ENCODE assay signal across 9 mouse cellular contexts in genomic region chrX:12225116-12225891, GRCm38 (mm10).
DNase-seq lines count a peak whose midpoint lies in the region; ATAC-seq lines count a peak whose summit lies in the region.
"Had no signal": no experiment of that assay in that cellular context is flagged by ENCODE, and none has a peak within 500 bp of the region (broad histone marks: within the 10 kb centered on the region; RNA-seq: fewer than 3 reads in every experiment).

No protein-coding gene starts in this region.

- peak overlapping the region; percentile 42 for H3K4me2 ChIP-seq in hindbrain, embryonic 14.5 days (replicated peaks)
- peak overlapping the region; percentile 45 for H3K4me2 ChIP-seq in neural tube, embryonic 15.5 days
- H3K4me2 ChIP-seq: liver, embryonic 15.5 days had no signal

- ATAC-seq in megakaryocyte, adult 5-6 weeks (ENCODE audit: poor library complexity, severe bottlenecking): no peak
- peak; percentile 62; the same call in 1 of the 2 replicates for ATAC-seq in hindbrain, embryonic 14.5 days (ENCODE audit: low FRiP score)
- ATAC-seq in neural tube, embryonic 15.5 days (ENCODE audit: low FRiP score): peak; percentile 81

- peak overlapping the region; percentile 40 for H3K9ac ChIP-seq in hindbrain, embryonic 14.5 days
- H3K9ac ChIP-seq in neural tube, embryonic 15.5 days (replicated peaks): no peak overlapping the region
- H3K9ac ChIP-seq: liver, embryonic 15.5 days had no signal

- 0 out of 2 replicates have a peak, but pooled peaks cover 5% of the 10 kb centered on the region for H3K9me3 ChIP-seq in megakaryocyte, embryonic 14.5 days
- H3K9me3 ChIP-seq in hindbrain, embryonic 14.5 days (ENCODE audit: control insufficient read depth, low read length): no peaks in the 10 kb centered on the region
- no peaks in the 10 kb centered on the region for H3K9me3 ChIP-seq in neural tube, embryonic 15.5 days (replicated peaks)
- H3K9me3 ChIP-seq: liver, embryonic 15.5 days had no signal

- H3K4me1 ChIP-seq in megakaryocyte, embryonic 14.5 days: peaks cover 11% of the 10 kb centered on the region
- H3K4me1 ChIP-seq in hindbrain, embryonic 14.5 days (replicated peaks; ENCODE audit: control insufficient read depth, insufficient read depth, low read length): 0 out of 2 replicates have a peak, but pooled peaks cover 5% of the 10 kb centered on the region
- peaks cover 7% of the 10 kb centered on the region for H3K4me1 ChIP-seq in neural tube, embryonic 15.5 days
- H3K4me1 ChIP-seq: liver, embryonic 15.5 days had no signal

- H3K4me3 ChIP-seq in megakaryocyte, embryonic 14.5 days (replicated peaks): peak overlapping the region; percentile 76
- no peak overlapping the region for H3K4me3 ChIP-seq in hindbrain, embryonic 14.5 days (replicated peaks; ENCODE audit: low read length)
- H3K4me3 ChIP-seq in neural tube, embryonic 15.5 days (replicated peaks): 0 out of 2 replicates have a peak overlapping the region, but pooled peaks have one; percentile 3
- H3K4me3 ChIP-seq: liver, embryonic 15.5 days had no signal

- peak overlapping the region; percentile 51 for H3K27ac ChIP-seq in hindbrain, embryonic 14.5 days
- 0 out of 2 replicates have a peak overlapping the region, but pooled peaks have one; percentile 18 for H3K27ac ChIP-seq in neural tube, embryonic 15.5 days (replicated peaks)
- H3K27ac ChIP-seq: liver, embryonic 15.5 days had no signal

- DNase-seq in cerebellum, adult 9-11 months: peak; percentile 4
- DNase-seq in cerebellum, postnatal 36 days: no peak
- DNase-seq in hindbrain, embryonic 14.5 days (ENCODE audit: low spot score): no peak
- DNase-seq in T-cell, adult 2 months (ENCODE audit: low spot score): no peak
- no peak for DNase-seq in kidney, adult 11 months

- peaks cover 33% of the 10 kb centered on the region for H3K27me3 ChIP-seq in megakaryocyte, embryonic 14.5 days (replicated peaks)
- no peaks in the 10 kb centered on the region for H3K27me3 ChIP-seq in hindbrain, embryonic 14.5 days (ENCODE audit: control insufficient read depth, insufficient read depth, low read length)
- no peaks in the 10 kb centered on the region for H3K27me3 ChIP-seq in neural tube, embryonic 15.5 days (replicated peaks)

- 14% methylated on average over 19 of the region's 19 CpGs for WGBS in hindbrain, embryonic 14.5 days
- 11% methylated on average over 19 of the region's 19 CpGs for WGBS in neural tube, embryonic 15.5 days

- H3K36me3 ChIP-seq in megakaryocyte, embryonic 14.5 days (replicated peaks; ENCODE audit: low read length): no peaks in the 10 kb centered on the region
- no peaks in the 10 kb centered on the region for H3K36me3 ChIP-seq in hindbrain, embryonic 14.5 days (replicated peaks; ENCODE audit: control insufficient read depth, insufficient read depth)
- no peaks in the 10 kb centered on the region for H3K36me3 ChIP-seq in neural tube, embryonic 15.5 days
- H3K36me3 ChIP-seq: liver, embryonic 15.5 days had no signal
